Mouse (Mus musculus) midbrain, postnatal 0 days (tissue): Measurements from ENCODE around the gene Cnksr3. TPM values are rescaled to one million over a fixed set of nuclear protein-coding genes. Genes with fewer than 3 reads are reported as not detected.
A peak's percentile ranks its signal among the peaks of the same experiment; 100 is the strongest.

Experiments
- ATAC-seq: fragments of 200-750 bp; cut with Nextera tagmentation; 2 replicates; pipeline ENCODE4 v1.8.0; 2017; ENCODE audit warnings: moderate number of reproducible peaks, mild to moderate bottlenecking, moderate TSS enrichment, moderate library complexity; ENCODE audit not compliant: low FRiP score
- DNase-seq: peaks from one replicate; pipeline ENCODE4 v3.0.0-alpha.2; 2015; ENCODE audit warnings: low spot score
- H3K27ac ChIP-seq: fragments of 300-500 bp; sonication (generic); 2 replicates; pipeline ENCODE4 v1.5.1; 2014; ENCODE audit warnings: low read depth, mild to moderate bottlenecking, low read length, mixed read lengths
- H3K27me3 ChIP-seq: fragments of 300-500 bp; sonication (generic); 2 replicates; pipeline ENCODE4 v1.6.1; 2014; ENCODE audit warnings: low read length, control low read depth, mixed read lengths; ENCODE audit not compliant: insufficient read depth
- H3K36me3 ChIP-seq: fragments of 300-500 bp; sonication (generic); 2 replicates; pipeline ENCODE4 v1.6.1; 2014; ENCODE audit warnings: low read length, control low read depth, mixed read lengths; ENCODE audit not compliant: insufficient read depth
- H3K4me1 ChIP-seq: fragments of 300-500 bp; sonication (generic); 2 replicates; pipeline ENCODE4 v1.6.1; 2014; ENCODE audit warnings: mild to moderate bottlenecking, control low read depth, antibody characterized with exemption, low read length, mixed read lengths; ENCODE audit not compliant: insufficient read depth
- H3K4me2 ChIP-seq: fragments of 300-500 bp; sonication (generic); 2 replicates; pipeline ENCODE4 v1.6.1; 2014; ENCODE audit warnings: low read depth, mild to moderate bottlenecking, low read length, mixed read lengths; ENCODE audit not compliant: poor library complexity, severe bottlenecking
- H3K4me3 ChIP-seq: fragments of 300-500 bp; sonication (generic); 2 replicates; pipeline ENCODE4 v1.5.1; 2014; ENCODE audit warnings: low read depth, mild to moderate bottlenecking, low read length, moderate library complexity
- H3K9ac ChIP-seq: fragments of 300-500 bp; sonication (generic); replicated peaks from 2 replicates; pipeline ENCODE4 v1.6.1; 2014; ENCODE audit warnings: mild to moderate bottlenecking, low read length, moderate library complexity, mixed read lengths; ENCODE audit not compliant: poor library complexity, severe bottlenecking
- H3K9me3 ChIP-seq: fragments of 300-500 bp; sonication (generic); 2 replicates; pipeline ENCODE4 v1.6.1; 2016; ENCODE audit warnings: low read length, control low read depth
- CTCF ChIP-seq: IDR thresholded peaks from 2 replicates; pipeline ENCODE4 v1.5.1; 2016; ENCODE audit warnings: antibody characterized with exemption, mild to moderate bottlenecking
- WGBS: fragments of 180-500 bp; shearing (Covaris S2); extraction: QIAGEN DNeasy Blood & Tissue Kit; methylation state at CpG from one replicate; pipeline ENCODE4 v1.1.7; 2014; 5-methylcytosine and 5-hydroxymethylcytosine counted together
- polyA plus RNA-seq: library from polyadenylated mRNA; unstranded; fragments of >200 nt; fragmentation: Nextera tagmentation; extraction: Ambion mirVana; gene quantifications from 2 replicates; pipeline ENCODE4 v1.2.1, GENCODE M21; 2015
- total RNA-seq: library from RNA; depleted of rRNA; stranded (reverse); fragments of >200 nt; gene quantifications from 2 replicates; pipeline ENCODE4 v1.2.3, GENCODE M21; 2014

Cnksr3 gene
- total and polyA plus RNA-seq, 2 experiments from 2014 or later, result 1.8 to 4.1 TPM

DNA sequence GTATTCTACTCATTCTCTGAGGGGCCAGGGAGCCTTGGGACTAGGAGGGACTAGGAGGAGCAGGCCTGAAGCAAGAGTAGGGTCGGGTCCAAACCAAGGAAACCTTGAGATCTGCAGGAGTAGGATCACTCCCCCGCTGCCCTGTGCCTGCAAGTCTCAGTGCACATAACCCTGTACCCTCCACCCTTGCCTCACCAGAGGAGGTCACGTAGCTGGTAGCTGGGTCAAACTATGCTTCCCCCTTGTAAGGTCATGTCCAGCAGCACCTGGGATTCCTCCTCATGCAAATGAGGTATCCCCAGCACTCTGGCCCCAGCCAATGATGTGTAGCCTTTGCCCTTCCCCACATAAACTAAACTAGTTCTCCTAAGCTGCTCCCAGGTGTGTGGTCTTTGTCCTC is 41.6 kb downstream of the Cnksr3 start:
- ATAC-seq, result no peak
- H3K9me3 ChIP-seq, result no peaks in the 10 kb centered on the region
- no peak overlapping the region for H3K9ac ChIP-seq
- 100% methylated on average over 3 of the region's 3 CpGs for WGBS
- H3K36me3 ChIP-seq, result no peaks in the 10 kb centered on the region
- H3K27me3 ChIP-seq, result no peaks in the 10 kb centered on the region
- no peak for DNase-seq
- H3K27ac ChIP-seq, result no peak overlapping the region
- H3K4me2 ChIP-seq, result no peak overlapping the region
- no peak for TF ChIP-seq CTCF
- no peaks in the 10 kb centered on the region for H3K4me1 ChIP-seq
- no peak overlapping the region for H3K4me3 ChIP-seq

DNA sequence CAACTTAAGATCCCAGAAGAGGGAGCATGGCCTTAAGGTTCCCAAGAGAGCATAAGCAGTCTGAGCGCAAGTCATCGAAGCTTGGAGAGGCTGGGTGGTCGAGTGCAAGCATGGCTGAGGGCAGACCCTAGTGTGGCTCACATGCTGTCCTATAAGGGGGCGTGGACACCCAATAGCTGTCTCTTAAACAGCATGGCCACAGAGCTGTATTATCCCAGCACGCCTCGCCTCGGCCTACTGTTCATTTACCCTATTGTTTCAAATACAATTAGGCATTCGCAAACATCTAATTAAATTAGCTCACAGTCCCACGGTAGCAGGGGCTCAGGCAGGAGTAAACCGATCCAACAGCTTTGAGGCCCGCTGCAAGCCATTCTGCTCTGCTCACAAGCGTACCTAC is 49.0 kb downstream of the Cnksr3 start:
- no peak overlapping the region for H3K4me3 ChIP-seq
- H3K4me1 ChIP-seq, result no peaks in the 10 kb centered on the region
- H3K9me3 ChIP-seq, result no peaks in the 10 kb centered on the region
- H3K27ac ChIP-seq, result no peak overlapping the region
- 54% methylated on average over 12 of the region's 12 CpGs for WGBS
- H3K9ac ChIP-seq, result no peak overlapping the region
- no peaks in the 10 kb centered on the region for H3K27me3 ChIP-seq
- DNase-seq (no peak), ATAC-seq (no peak)
- H3K36me3 ChIP-seq, result no peaks in the 10 kb centered on the region
- no peak for TF ChIP-seq CTCF
- H3K4me2 ChIP-seq, result no peak overlapping the region

DNA sequence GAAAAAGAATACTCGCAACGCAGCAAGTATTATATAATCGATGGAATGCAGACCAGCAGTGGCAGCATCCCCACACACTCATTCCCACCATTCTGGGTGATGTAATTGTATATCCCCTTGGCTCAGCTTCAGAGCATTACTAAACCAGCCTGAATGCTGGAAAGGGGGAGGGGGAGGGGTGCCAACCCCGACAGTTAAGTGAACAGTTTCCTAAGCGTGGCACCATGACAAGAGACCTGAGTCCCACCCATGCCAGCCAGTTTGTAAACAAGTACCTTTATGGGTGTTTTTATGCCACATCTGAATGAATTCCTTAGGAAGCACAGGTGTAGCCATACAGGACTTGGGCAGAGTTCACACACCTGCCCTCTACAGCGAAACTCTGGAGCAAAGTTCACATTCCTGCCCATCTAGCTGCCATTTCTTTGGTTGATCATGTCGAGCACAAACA is 53.0 kb downstream of the Cnksr3 start:
- no peak for TF ChIP-seq CTCF
- DNase-seq (peak; percentile 76), ATAC-seq (peak; percentile 41; the same call in 1 of the 2 replicates)
- H3K4me1 ChIP-seq, result no peaks in the 10 kb centered on the region
- H3K36me3 ChIP-seq, result no peaks in the 10 kb centered on the region
- WGBS, result 52% methylated on average over 7 of the region's 7 CpGs
- H3K4me2 ChIP-seq, result peak overlapping the region; percentile 38
- H3K27me3 ChIP-seq, result no peaks in the 10 kb centered on the region
- no peak overlapping the region for H3K27ac ChIP-seq
- H3K9me3 ChIP-seq, result no peaks in the 10 kb centered on the region
- no peak overlapping the region for H3K9ac ChIP-seq
- H3K4me3 ChIP-seq, result no peak overlapping the region

DNA sequence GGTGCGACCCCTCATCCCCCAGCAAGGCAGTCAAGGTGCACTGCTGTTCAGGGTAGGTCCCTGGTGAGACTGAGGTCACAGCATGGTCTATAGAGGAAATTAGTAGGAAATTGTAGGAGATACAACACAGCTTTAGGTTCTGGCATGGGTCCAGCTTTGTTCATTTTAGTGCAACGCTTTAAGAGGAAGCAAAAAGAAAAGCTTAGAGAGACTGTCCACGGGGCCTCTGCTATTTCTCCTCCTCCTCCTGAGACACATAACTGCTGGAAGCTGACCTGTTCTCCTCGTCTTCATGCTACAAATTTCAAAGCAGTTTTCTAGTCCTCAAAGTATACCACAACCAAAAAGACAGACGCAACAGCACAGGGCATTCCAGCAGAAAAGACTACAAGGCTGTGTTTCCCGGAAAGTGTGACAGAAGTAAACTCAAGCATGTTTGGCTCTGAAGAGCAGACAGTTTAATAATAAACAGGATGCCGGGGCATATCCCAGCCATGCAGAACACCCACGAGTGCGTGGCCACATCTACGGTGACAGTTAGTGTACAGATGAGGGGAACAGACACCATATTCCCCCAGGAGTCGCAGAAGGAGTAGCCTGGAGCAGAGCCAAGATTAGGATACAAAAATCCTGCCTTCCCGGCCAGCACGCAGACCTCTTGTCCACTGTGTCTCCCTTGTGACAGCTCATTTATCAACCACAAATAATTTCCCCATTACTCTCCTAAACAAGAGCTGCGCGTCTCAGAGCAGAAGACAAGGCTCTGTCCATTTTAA is 53.6 kb downstream of the Cnksr3 start:
- Histone ChIP-seq H3K27me3 (no peaks in the 10 kb centered on the region), H3K4me1 (no peaks in the 10 kb centered on the region), H3K9me3 (no peaks in the 10 kb centered on the region), H3K4me2 (peak overlapping the region; percentile 38), H3K9ac (no peak overlapping the region), H3K36me3 (no peaks in the 10 kb centered on the region), H3K4me3 (no peak overlapping the region), H3K27ac (no peak overlapping the region)
- WGBS, result 33% methylated on average over 15 of the region's 15 CpGs
- ATAC-seq (peak; percentile 48; the same call in 1 of the 2 replicates), DNase-seq (peak; percentile 64)
- no peak for TF ChIP-seq CTCF

DNA sequence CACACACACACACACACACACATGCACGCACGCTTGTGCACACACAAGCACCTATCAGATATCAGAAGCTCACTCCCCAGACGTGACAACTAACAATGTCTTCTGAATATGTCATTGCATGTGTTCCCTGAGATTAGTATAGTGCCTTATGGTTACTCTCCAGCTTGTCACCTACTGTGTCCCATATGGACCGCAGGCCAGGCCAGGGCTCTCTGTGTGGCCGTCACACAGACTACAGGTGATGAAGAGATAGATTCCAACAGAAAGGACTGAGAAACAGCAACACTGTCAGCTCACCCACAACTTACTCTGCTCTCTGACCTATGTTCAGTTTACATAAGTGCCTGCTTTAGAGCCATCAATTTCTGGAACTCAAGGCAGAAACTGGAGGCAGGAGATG is 57.2 kb downstream of the Cnksr3 start:
- no peak overlapping the region for H3K4me2 ChIP-seq
- ATAC-seq, result no peak

DNA sequence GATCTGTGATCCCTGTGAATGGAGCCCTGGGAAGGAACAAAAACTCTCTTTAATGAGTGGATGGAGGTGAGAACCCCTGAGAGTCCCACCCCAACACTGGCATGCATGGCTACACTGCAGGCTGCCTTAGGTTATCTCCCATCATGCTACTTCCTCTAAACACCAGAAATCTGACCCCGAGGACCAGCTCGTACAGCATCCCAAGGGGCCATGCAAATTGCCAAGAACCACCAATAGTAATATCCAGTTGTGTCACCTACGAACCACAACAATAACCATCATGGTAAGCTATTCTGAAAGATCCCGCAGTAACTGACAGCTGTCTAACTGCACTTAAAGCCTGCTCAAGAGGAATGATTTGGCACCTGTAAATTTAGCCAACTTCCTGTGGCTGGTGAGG is 59.1 kb downstream of the Cnksr3 start:
- H3K27ac ChIP-seq, result no peak overlapping the region
- no peak overlapping the region for H3K4me3 ChIP-seq
- no peaks in the 10 kb centered on the region for H3K4me1 ChIP-seq
- ATAC-seq (no peak), DNase-seq (no peak)
- H3K9me3 ChIP-seq, result no peaks in the 10 kb centered on the region
- no peaks in the 10 kb centered on the region for H3K27me3 ChIP-seq
- H3K9ac ChIP-seq, result no peak overlapping the region
- 88% methylated on average over 4 of the region's 4 CpGs for WGBS
- H3K4me2 ChIP-seq, result no peak overlapping the region
- H3K36me3 ChIP-seq, result no peaks in the 10 kb centered on the region
- TF ChIP-seq CTCF, result no peak

More for the DNA sequence above, 57.2 kb downstream of the Cnksr3 start:
- no peak overlapping the region for H3K9ac ChIP-seq
- H3K4me3 ChIP-seq, result no peak overlapping the region
- H3K9me3 ChIP-seq, result no peaks in the 10 kb centered on the region
- no peaks in the 10 kb centered on the region for H3K36me3 ChIP-seq
- H3K27me3 ChIP-seq, result no peaks in the 10 kb centered on the region
- DNase-seq, result no peak
- no peaks in the 10 kb centered on the region for H3K4me1 ChIP-seq
- H3K27ac ChIP-seq, result no peak overlapping the region
- no peak for TF ChIP-seq CTCF
- WGBS, result 96% methylated on average over 5 of the region's 5 CpGs
